Mouse (Mus musculus) embryonic fibroblast, embryonic 13.5 days (primary cell): ENCODE data around the gene Zfp560. TPM values are rescaled to one million over a fixed set of nuclear protein-coding genes. Genes with fewer than 3 reads are reported as not detected.
"Not testable (repeated sequence)": the region's sequence is repeated elsewhere in the genome, so short reads cannot be mapped to it uniquely, and the experiment has no call there.

ENCODE experiments used
- H3K27ac ChIP-seq: 2 replicates; pipeline ENCODE4 v1.5.1; 2012; ENCODE audit warnings: low read length, control low read depth, inconsistent platforms; ENCODE audit not compliant: insufficient read depth
- H3K4me1 ChIP-seq: 2 replicates; pipeline ENCODE4 v1.6.1; 2011; ENCODE audit warnings: low read length; ENCODE audit not compliant: control insufficient read depth, insufficient read depth
- H3K4me3 ChIP-seq: 2 replicates; pipeline ENCODE4 v1.5.1; 2011; ENCODE audit warnings: mild to moderate bottlenecking, control low read depth, low read length; ENCODE audit not compliant: insufficient read depth
- CTCF ChIP-seq: IDR thresholded peaks from 2 replicates; pipeline ENCODE4 v1.5.1; 2011; ENCODE audit warnings: mild to moderate bottlenecking, control low read depth, low read length, moderate library complexity, borderline replicate concordance; ENCODE audit not compliant: insufficient read depth
- POLR2A ChIP-seq: IDR thresholded peaks from 2 replicates; pipeline ENCODE4 v1.6.1; 2011; ENCODE audit warnings: low read depth, mild to moderate bottlenecking, control low read depth, low read length, moderate library complexity
- polyA plus RNA-seq: library from polyadenylated mRNA; stranded (reverse); fragments of >200 nt; gene quantifications from 2 replicates; pipeline ENCODE4 v1.2.4, GENCODE M21; 2011; ENCODE audit warnings: low read depth; ENCODE audit not compliant: missing spikeins, insufficient read length

Gene Zfp560
- polyA plus RNA-seq, 1 experiment = 17.5 TPM

- Histone ChIP-seq H3K4me3 (no peak within 1 kb of the TSS), H3K4me1 (no peaks in the 10 kb centered on the region), H3K27ac (no peak within 1 kb of the TSS)
- TF ChIP-seq POLR2A (no peak), CTCF (no peak)
Measured at GRCm38 (mm10) chr9:20298232-20298631, 86.7 kb downstream of the Zfp560 start, which contains the start of gene Olfr873. TSS of gene Olfr873 (plus strand) at chr9:20298532.

- H3K4me3 ChIP-seq, H3K27ac ChIP-seq, H3K4me1 ChIP-seq: not testable (repeated sequence)
Measured at GRCm38 (mm10) chr9:20295562-20295961, 89.4 kb downstream of the Zfp560 start.

Other genes starting within 250 kb of the Zfp560 start
- not detected in 2 replicates for gene Olfr870, start 211.1 kb downstream of the Zfp560 start, polyA plus RNA-seq
- gene Olfr871, start 173.0 kb downstream of the Zfp560 start, polyA plus RNA-seq = not detected in 2 replicates
- gene Olfr872, start 148.1 kb downstream of the Zfp560 start, polyA plus RNA-seq = not detected in 2 replicates
- not detected in 2 replicates for gene Olfr39, start 102.8 kb downstream of the Zfp560 start, polyA plus RNA-seq
- 0.18 TPM in 1 of 2 replicates, not detected in the other for gene Olfr873, start 86.6 kb downstream of the Zfp560 start, polyA plus RNA-seq
- gene Olfr18, start 49.1 kb downstream of the Zfp560 start, polyA plus RNA-seq = not detected in 2 replicates
- 31.4 and 33.7 TPM in 2 replicates for gene Zfp26, start 75.0 kb upstream of the Zfp560 start, polyA plus RNA-seq
- gene Zfp426, start 107.6 kb upstream of the Zfp560 start, polyA plus RNA-seq = 18.6 and 20.5 TPM in 2 replicates
- gene Zfp266, start 136.2 kb upstream of the Zfp560 start, polyA plus RNA-seq = 74.5 and 108 TPM in 2 replicates
- gene Zfp846, start 196.1 kb upstream of the Zfp560 start, polyA plus RNA-seq = 9.1 TPM in 2 replicates